Mouse (Mus musculus) 3T3-L1 (cell line): Measurements from ENCODE around the gene Pde2a.
A peak's percentile ranks its signal among the peaks of the same experiment; 100 is the strongest.

Source experiments
- DNase-seq: peaks from one replicate; pipeline ENCODE4 v3.0.0-alpha.2; 2015; ENCODE audit warnings: low read depth, low spot score

Pde2a gene

DNA sequence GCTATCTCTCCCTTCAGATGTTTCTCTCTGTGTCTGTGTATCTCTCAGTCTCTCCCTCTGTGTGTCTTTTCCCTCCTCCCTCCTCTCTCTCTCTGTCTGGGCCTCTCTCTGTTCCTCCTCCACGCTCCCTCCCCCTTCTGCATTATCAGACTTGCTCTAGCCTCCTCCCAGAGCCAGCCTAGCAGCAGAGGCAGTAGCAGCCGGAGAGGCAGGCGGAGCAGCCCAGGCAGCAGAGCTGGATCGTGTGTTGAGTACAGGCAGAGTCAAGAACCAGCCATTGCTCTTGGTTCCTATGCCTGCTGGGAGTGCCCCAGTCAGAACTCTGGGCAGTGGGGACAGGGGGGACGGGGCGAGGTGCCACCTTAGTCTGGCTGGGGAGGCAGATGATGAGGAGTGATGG lies at the start of gene Pde2a:
Gene Pde2a, plus strand, starts transcription at position 163 of the 400 bp plus-strand sequence.
- no peak for DNase-seq

DNA sequence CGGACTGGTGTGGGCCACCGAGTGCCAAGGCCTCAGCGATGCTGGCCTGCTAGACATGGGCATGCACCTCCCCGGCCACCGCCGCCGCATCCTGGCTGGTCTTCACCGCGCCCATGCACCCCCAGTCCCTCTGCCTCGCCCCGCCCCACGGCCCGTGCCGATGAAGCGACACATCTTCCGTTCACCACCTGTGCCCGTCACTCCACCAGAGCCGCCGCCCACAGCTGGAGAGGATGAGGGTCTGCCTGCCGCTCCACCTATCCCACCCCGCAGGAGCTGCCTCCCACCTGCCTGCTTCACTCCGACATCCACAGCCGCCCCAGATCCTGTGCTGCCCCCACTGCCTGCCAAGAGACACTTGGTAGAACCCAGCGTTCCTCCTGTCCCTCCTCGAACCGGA lies 48.4 kb upstream of the Pde2a start:
- DNase-seq, result no peak

DNA sequence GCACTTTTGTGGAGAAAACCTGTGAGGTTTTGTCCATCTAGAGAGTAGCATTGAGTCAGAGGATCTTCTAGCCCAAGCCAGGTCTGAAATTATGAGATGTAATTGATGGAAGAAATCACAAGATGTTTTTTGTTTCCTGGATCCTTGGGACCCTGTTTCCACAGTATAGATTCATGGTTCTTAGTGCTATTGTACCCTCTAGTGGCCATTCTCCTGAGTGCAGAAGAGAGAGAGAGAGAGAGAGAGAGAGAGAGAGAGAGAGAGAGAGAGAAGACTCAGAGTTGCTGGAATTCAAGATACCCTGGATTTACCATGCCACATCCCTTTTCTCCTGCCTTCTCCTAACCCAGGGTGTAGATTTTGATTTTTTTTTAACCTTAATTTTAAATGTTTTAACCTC lies 47.3 kb upstream of the Pde2a start:
- DNase-seq, result peak; percentile 70

DNA sequence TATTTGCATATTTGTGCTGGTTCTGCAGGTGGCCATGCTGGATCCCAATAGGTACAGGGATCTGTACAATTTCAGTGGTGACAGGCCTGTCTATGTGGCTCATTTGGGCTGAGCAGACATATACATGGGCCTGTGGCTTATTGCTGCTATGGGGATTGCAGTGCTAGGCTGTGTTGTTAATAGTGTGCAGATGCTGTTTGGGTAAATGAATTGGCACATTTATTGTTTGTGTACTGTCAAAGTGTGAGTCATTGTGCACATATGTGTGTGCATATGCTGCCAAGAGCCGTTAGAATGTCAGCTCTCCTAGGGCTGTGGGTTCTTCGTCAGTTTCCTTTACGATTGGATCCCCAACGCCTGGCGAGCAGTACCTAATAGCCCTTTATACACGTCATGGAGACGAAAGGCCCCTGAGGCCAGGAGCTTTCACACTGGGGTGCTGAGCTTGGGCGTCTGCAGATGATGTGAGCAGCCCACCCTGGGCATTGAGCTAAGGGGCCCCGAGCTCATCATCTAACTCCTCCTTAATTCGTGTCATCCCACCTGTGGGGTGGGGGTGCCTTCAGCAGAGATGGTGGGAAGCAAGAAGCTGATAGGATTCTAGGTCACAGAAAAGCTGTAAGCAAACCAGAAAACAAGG lies 44.7 kb upstream of the Pde2a start:
- peak; percentile 29 for DNase-seq

DNA sequence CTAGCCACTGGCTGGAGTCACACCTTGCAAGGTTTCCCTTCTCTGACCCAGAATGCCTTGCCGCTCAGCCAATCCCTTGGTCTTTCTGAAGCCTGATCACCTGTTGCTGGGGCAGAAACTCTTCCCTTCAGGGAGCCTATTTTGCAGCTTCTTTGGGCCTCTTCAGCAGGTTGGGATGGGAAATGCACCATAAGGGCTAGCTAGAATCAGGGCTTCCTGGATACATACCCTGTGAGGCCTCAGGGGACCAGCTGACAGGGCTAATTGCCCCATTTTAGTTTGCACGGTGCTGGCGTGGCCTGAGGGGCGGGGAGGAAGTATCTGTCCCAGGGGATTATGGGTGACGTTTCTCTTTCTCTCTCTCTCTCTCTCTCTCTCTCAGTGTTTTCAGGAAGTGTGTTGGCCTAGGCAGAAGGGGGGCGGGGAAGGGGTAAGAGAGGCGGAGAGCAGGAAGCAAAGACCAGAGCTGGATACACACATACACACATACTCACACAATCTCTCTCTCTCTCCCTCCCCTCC lies 43.7 kb upstream of the Pde2a start:
- no peak for DNase-seq

DNA sequence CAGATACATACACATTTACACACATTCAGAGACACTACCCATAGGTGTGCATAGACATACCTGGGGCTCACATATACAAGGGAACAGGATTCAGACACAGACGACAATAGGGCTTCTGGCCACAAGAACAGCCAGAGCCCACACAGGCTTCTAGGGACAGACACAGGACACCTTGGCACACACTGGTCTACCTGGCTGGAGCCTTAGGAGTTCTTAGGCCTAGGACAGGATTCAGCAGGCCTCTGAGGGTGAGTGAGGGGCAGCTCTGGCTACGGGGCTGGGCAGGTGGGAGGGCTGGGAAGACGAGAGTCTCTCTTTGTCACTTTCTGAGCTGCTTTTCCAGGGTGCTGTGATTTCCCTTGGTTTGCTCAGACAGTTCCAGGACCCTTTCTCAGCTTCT lies 43.2 kb upstream of the Pde2a start:
- DNase-seq, result no peak

DNA sequence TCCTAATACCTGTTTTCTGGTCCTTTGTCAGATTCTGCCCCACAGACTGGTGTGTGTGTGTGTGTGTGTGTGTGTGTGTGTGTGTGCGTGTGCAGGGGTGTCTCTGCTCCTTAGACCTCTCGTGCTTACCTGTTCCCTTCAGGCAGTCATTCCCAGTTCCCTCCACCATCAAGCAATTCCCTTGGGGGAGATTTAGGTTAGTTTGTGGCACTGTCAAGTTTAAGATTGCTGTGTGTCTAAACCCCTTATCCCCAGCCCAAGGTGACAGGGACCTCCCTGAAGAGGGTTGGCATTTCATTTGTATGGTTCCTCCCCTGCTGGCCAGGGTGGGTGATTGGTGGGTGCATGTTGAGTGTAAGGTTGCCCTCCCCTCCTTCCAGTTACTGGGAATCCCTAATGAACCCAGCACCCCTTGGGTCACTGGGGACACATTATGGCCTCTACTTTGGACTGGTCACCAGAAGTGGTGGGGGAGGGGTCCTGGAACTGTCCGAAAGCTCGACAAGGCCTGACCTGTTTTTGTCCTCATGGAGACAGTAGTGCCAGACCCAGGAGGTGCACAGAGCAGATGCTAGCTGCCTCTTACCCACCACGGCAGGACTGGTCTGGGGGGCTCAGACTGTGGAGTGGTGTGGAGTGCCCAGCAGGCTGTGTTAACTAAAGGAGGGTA lies 42.6 kb upstream of the Pde2a start:
- no peak for DNase-seq

DNA sequence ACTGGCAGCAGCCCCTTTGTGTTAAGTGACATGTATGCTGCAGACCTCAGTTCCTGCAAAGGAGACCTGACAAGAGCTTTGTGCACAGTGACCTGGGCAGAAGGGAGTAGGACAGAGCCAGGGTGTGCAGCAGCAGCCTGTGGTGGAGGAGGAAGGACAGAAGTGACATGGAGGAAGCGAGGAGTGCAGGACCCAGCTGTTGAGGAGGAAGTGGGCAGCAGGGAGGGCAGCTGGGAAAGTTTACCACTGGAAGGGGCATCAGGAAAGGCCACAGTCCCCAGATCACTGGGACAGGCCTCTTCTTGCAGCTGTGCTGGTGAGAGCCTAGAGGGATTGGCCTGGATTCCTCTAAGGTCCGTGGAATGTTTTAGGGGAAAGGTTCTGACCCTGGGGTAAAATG lies 41.8 kb upstream of the Pde2a start:
- DNase-seq, result no peak

DNA sequence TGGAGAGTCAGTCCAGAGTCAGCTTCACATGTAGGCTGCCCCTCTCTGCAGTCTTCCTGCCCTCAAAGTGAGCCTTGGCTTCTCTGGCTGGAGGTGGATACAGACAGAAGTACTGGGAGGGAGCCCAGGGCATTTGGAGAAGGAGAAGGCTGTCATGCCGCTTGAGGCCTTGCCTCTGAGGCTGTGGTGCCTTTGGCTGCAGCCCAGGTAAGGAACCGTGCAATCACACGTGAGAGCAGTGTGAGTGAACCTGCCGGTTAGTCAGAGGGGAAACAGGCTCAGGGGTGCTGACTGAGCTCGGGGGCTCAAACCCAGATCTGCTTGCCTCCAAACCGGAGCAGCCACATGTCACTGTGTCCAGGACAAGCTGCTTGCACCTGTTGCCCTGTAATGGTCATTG lies 40.0 kb upstream of the Pde2a start:
- no peak for DNase-seq

DNA sequence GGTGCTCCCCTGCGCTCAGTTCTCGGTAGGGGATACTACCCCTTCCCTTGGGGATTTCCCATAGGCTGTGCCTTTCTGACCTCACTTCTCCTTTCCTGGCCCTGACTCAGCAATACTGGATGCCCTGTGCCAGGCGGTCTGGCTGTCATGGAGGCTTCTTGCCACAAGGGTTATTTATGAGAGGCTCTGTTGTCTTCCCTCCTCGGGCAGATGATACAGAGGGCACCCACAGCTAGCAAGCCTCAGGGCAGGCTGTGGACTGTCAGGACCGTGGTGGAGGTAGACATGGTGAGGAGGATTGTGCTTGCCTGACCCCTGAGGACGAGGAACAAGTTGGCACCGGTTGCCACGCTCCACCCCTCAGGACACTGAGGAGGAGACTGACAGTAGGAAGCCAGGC lies 39.1 kb upstream of the Pde2a start:
- peak; percentile 25 for DNase-seq

DNA sequence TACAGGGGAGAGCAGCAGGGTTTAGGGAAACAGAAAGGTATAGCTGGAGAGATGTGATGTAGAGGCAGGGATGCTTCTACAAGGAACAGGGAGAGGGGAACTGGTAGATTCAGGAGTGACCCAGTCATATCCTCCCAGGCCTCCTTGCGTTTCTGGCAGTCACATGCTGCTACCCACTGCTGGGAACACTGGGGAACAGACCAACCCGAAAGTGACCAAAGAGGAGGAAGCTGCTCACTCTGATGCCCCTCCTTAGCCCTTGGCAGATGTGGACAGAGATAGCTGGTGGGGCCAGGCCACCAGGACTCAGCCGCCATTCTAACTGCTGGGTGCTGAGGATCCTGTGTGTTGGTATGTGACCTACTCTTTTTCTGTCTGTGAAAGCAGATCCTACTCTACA lies 37.7 kb upstream of the Pde2a start:
- DNase-seq, result no peak

DNA sequence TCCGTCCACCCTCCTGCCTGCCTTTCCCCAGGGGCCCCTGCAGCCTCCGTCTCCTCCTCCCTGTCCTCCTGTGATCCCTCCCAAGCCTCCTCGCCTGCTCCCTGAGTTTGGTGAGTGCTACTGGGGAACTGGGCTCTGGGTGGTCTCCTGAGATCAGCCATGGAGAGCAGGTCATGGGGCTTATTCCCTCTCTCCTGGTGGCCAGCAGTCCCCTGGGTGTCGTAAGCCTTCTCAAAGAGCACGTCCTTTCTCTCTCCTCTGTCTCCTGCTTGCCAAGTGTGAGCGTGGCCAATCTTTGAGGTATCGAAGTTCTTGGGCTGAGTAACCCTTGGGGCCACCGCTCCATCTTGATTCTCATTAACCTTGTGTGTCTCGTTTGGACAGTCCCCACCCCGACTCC lies 36.6 kb upstream of the Pde2a start:
- no peak for DNase-seq

DNA sequence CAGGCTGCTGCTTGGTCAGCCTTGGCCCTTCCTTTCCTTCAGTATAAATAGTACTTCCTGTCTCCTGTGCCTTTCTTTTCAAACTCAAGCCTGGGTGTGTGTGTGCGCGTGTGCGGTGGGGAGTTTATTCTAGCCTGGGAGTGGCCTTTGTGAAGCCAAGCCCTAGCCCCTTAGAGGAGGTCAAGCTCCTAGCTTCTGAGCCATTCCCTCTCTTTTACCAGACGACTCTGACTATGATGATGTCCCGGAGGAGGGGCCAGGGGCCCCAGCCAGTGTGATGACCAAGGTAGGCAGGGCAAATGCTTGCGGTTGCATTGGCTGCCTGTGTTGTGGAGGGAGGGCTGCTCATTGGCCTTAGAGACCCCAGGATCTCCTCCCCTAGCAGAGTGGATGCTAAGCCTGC lies 36.2 kb upstream of the Pde2a start:
- no peak for DNase-seq

DNA sequence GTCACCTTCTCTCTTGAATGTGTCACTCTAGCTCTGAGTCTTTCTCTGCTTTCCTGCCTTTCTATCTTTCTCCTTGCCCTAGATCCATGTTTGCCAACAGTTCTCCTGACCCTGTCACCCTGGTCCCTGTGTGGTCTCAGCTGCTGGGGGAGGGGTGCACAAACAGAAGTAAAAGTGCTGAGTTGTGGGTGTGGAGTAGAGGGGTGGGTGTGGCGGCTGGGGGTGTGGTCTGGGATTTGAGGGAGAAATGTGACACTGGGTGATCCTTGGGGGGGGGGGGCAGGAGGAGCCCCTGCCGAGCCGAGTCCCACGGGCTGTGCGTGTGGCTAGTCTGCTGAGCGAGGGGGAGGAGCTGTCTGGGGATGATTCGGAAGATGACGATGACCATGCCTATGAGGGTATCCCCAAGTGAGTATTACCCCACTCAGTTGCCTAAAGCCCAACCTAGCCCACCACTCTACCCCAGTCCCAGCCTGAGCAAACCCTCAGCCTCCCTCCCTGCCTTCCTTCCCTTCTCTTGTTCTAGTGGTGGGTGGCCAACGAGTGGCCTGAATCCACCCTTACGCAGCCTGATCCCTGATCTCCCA lies 35.5 kb upstream of the Pde2a start:
- no peak for DNase-seq

DNA sequence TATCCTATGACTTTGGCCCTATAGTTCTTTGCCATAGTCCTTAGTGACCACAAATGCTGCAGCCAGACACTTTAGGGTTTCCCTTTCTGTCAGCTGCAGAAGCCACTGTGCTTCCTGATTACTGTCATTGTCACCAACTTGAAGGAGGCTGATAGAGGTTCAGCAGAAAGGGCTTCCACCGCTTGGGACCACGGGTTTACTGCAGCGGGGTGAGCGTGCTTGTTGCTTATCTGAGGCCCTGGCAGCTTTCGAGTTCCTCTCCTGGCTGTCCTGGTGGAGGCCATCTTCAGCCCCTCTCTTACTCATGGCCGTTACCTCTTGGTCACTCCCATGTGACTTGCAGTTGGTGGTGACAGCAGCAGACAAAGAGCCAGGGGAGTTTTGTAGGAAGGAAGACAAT lies 32.2 kb upstream of the Pde2a start:
- no peak for DNase-seq

DNA sequence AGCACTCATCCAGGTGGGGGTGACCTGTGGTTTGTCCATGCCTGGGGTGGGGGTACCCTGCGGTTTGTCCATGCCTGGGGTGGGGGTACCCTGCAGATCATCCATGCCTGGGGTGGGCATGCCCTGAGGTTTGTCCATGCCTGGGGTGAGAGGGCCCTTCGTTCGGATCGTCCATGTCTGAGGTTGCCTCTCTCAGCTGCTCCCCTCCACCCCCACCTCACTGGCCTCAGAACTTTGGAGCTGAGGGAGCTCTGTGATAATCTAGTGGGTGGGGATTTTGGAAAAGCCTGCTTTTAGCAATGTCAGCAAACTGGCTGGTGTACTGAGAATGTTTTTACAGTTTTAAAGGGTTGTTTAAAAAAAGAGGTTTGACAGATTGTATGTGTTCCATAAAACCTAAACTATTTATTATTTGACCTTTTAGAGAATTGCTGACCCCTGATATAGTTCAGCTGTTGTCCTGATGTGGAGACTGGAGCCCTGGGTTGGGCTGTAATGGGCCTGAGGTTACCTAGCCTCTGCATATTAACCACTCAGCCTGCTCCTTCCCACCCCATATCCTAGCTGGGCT lies 29.5 kb upstream of the Pde2a start:
- DNase-seq, result no peak

DNA sequence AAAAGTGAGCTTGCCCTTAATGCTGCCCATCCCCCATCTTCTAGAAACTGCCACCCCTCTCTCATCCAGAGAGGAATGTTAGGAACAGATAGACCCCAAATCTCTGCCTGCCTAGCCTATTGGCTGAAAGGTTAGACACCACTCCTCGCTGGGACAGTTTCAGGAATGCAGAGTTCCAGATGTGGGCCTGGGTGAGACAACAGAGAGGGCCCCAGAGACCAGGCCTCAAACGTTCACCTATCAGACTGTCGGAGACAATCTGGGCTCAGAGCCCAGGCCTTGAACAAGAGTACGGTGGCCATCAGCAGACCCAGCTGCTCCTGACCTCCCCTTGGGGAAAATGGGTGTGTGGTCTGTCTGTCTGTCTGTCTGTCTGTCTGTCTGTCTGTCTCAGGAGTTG lies 28.5 kb upstream of the Pde2a start:
- peak; percentile 52 for DNase-seq

DNA sequence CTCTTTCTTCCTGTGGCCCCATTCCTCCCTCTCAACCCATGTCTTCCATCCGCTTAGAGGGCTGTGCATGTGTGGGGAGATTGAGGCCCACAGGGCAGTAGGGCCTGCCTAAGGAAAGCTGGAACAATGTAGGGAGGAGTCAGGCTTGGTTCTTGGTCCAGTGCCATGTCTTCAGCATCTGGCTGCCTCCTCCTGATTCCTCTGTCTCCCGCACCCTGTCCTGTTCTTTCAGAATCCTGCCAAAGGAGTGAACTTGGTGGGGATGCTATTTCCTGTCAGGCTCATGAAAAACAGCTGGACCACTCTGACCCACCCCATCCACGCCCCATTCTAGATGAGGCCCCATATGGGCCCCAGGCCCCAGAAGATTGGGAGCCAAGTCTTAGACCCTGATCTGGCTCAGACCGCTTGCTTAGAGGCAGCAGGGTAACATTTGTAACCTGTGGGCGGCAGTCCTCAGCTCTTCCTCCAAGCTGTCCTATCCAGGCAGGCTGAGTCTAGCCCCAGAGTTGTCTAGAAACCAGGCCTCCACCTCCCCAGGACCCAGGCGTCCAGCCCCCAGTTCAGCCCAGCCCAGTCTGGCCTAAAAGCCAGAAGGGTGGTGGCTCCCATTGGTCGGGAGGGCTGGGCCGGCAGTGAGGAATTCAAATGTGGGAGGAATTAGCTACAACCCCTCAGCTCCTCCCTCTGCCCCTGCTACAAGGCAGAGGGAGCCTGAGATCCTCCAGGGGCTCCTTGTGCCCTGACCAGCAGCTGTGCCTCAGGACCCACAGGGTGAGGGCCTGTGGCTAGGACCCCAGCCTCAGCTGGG lies 27.6 kb upstream of the Pde2a start:
- DNase-seq, result peak; percentile 92

DNA sequence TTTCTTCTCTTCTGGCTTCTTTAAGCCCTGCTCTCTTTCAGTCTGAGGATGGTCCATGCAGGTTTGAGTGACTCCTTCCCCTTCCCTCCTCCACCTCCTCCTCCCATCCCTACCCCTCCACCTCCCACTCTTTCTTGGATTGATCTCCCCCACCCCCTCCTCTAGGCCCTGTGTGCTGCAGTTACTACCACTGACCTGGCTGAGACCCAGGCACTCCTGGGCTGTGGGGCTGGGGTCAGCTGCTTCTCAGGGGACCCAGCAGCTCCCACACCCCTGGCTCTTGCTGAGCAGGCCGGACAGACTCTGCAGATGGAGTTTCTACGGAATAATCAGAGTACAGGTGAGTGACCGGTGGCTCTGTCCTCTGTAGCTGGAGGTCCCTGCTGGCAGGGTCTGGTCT lies 26.9 kb upstream of the Pde2a start:
- DNase-seq, result no peak

DNA sequence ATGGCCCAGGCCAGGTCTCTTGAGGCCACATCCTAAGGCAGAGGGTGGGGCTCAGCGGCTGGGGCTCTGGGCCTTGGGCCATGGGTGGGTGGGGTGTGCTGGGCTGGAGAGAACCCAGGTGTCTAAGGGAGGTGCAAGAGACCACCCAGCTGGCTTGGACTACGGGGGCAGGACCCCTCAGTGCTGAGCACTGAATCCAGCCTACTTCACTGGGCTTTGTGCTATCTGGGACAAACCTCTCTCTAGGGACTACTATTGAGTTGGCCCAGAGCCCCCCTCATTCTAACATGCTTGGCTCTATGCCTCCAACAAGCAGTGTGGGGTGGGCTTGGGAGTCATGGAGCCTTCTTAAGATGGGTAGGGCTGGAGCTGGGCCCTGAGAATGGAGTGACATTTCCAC lies 26.0 kb upstream of the Pde2a start:
- DNase-seq, result no peak

DNA sequence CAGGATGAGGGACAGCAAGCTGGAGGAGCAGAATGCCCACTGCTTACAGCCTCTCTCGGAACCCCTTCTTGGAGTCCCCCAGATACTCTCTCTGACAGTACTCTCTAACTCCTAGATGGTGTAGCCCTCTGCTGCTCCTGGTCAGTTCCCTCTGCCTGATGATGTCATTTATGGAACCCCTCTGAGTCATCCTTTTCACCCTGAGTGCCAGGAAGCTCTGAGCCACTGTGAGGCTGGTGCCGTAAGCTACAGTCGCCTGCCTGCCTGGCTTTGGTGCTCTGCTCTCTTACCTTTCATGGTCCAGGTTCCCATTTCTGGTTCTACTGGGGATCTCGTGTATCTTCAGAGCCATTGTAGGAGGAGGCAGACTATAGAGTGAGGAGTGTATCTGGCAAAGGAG lies 24.3 kb upstream of the Pde2a start:
- peak; percentile 70 for DNase-seq

DNA sequence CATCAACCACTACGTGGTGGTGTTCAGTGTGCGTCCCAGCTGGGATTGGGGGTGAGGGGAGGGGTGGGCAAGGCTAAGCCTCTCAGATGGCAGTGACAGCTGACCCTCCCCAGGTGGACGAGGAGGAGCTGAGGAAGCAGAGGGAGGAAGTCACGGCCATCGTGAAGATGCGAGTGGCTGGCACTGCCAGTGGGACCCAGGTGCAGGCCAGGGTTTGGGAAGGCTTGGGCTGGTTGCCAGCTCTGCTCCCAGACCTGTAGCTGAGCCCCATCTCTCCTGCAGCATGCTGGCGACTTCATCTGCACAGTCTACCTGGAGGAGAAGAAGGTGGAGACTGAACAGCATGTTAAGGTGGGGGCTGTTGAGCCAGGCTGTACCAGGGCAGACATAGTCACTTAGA lies 20.0 kb upstream of the Pde2a start:
- no peak for DNase-seq
